Mouse (Mus musculus) bone marrow, adult 2 months (tissue): ENCODE data around the gene Apobec1.
"Not testable (repeated sequence)": the region's sequence is repeated elsewhere in the genome, so short reads cannot be mapped to it uniquely, and the experiment has no call there.

Source experiments
- CTCF ChIP-seq: fragments of 200-500 bp; IDR thresholded peaks from 2 replicates; pipeline ENCODE4 v1.5.1; 2011; ENCODE audit warnings: low read length, control low read depth; ENCODE audit not compliant: control insufficient read depth, insufficient read depth
- POLR2A ChIP-seq: fragments of 200-500 bp; IDR thresholded peaks from 2 replicates; pipeline ENCODE4 v1.6.1; 2011; ENCODE audit warnings: low read depth, mild to moderate bottlenecking, control low read depth, low read length, borderline replicate concordance; ENCODE audit not compliant: control insufficient read depth

DNA sequence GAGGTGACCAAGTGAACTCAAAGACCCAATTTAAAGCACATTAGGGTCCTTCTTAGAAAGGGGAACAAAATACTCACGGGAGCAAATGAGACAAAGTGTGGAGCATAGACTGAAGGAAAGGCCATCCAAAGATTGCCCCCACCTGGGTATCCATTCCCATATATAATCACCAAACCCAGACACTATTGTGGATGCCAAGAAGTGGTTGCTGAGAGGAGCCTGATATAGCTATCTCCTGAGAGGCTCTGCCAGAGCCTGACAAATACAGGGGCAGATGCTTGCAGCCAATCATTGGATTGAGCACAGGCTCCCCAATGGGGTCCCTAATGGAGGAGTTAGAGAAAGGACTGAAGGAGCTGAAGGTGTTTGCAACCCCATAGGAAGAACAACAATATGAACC lies 27.2 kb downstream of the Apobec1 start:
- TF ChIP-seq CTCF, POLR2A: not testable (repeated sequence)
